Mouse (Mus musculus) kidney, postnatal 10 days (tissue): ENCODE data around the gene Trim37.
"Not testable (repeated sequence)": the region's sequence is repeated elsewhere in the genome, so short reads cannot be mapped to it uniquely, and the experiment has no call there.

ENCODE experiments used
- DNase-seq: peaks from one replicate; pipeline ENCODE4 v3.0.0; 2021; ENCODE audit warnings: mixed read lengths

Gene Trim37

GRCm38 (mm10) chr11:87233377-87233776, 106.5 kb downstream of the Trim37 start:
- no peak for DNase-seq

GRCm38 (mm10) chr11:87234743-87235485, 108.0 kb downstream of the Trim37 start:
- DNase-seq = no peak

- DNase-seq = no peak
Measured at GRCm38 (mm10) chr11:87235486-87235872, 108.6 kb downstream of the Trim37 start.

GRCm38 (mm10) chr11:87238891-87239530, 112.1 kb downstream of the Trim37 start:
- DNase-seq = no peak

- peak; percentile 22 for DNase-seq
Measured at GRCm38 (mm10) chr11:87240141-87240832, 113.4 kb downstream of the Trim37 start.

- DNase-seq = no peak
Measured at GRCm38 (mm10) chr11:87240833-87241215, 113.9 kb downstream of the Trim37 start.

GRCm38 (mm10) chr11:87241256-87241655, 114.4 kb downstream of the Trim37 start:
- DNase-seq = no peak

GRCm38 (mm10) chr11:87245171-87245840, 118.4 kb downstream of the Trim37 start:
- no peak for DNase-seq

- DNase-seq = no peak
Measured at GRCm38 (mm10) chr11:87246107-87246651, 119.3 kb downstream of the Trim37 start.

- DNase-seq = no peak
Measured at GRCm38 (mm10) chr11:87246724-87247493, 120.0 kb downstream of the Trim37 start.

GRCm38 (mm10) chr11:87247494-87247866, 120.6 kb downstream of the Trim37 start:
- DNase-seq = no peak

- no peak for DNase-seq
Measured at GRCm38 (mm10) chr11:87250132-87250531, 123.3 kb downstream of the Trim37 start.

GRCm38 (mm10) chr11:87253294-87253693, 126.4 kb downstream of the Trim37 start:
- no peak for DNase-seq

- DNase-seq = peak; percentile 19
Measured at GRCm38 (mm10) chr11:87254149-87254548, 127.3 kb downstream of the Trim37 start.

- no peak for DNase-seq
Measured at GRCm38 (mm10) chr11:87257282-87257681, 130.4 kb downstream of the Trim37 start.

- no peak for DNase-seq
Measured at GRCm38 (mm10) chr11:87259792-87260191, 132.9 kb downstream of the Trim37 start.

- DNase-seq = not testable (repeated sequence)
Measured at GRCm38 (mm10) chr11:87261705-87262104, 134.8 kb downstream of the Trim37 start.

- no peak for DNase-seq
Measured at GRCm38 (mm10) chr11:87263946-87264345, 137.1 kb downstream of the Trim37 start.

- DNase-seq = no peak
Measured at GRCm38 (mm10) chr11:87266246-87266645, 139.4 kb downstream of the Trim37 start.

GRCm38 (mm10) chr11:87268803-87269202, 141.9 kb downstream of the Trim37 start:
- DNase-seq = no peak
